Mouse (Mus musculus) right cerebral cortex, postnatal 14 days (tissue): ENCODE data around the gene Slc38a11.

ENCODE experiments used
- DNase-seq: peaks from one replicate; pipeline ENCODE4 v3.0.0; 2022

Slc38a11 gene

DNA sequence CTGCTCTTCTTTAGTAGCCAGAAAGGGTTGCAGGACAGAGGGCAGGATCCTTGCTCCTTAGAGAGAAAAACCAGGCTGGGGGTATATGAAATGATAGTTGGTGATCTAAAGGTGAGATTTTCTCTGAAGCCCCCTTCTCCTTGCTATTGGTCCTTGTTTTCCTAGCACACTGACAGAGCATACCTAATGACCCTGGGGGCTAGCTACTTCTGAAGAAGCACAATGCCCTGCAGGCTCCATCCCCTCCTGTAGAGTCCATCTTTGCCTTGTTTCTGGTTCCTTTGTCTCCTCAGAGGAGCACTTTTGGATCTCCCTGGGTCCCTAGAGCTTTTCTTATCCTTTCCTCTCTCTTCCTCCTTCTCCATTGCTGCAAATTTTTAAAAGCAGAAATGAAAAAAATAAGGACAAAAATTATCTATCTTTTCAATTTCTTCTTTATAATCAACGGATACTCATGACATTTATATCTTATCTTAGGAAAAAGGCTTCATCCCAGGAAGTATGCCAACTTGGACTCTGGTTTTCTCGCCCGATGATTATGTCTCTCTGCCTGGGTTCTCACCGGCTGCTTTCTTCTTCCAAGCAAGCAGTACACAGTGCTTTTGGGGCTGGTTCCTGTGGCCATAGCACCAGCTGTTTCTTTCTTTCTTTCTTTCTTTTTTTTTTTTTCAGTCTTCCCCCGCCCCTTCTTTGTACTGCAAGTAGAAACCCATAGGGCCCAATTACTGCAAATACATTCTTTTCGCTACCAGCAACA is 41.7 kb downstream of the Slc38a11 start:
- DNase-seq: no peak

DNA sequence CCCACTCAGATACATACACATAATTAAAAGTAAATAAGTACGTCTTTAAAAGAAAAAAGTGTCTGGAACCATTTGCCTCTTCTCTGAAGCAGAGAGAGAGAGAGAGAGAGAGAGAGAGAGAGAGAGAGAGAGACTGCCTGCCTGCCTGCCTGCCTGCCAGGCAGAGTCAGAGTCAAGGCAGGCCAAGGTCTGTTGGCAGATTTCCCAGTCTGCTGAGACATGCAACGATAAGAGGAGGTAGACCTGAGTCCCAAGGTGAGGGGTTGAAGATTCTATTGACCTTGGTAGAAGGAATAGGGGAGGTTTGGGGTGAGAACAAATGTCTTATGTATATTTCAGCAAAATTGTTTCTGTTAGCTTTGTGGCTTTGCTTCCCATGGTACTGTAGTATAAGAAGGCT is 42.9 kb downstream of the Slc38a11 start:
- DNase-seq: no peak

DNA sequence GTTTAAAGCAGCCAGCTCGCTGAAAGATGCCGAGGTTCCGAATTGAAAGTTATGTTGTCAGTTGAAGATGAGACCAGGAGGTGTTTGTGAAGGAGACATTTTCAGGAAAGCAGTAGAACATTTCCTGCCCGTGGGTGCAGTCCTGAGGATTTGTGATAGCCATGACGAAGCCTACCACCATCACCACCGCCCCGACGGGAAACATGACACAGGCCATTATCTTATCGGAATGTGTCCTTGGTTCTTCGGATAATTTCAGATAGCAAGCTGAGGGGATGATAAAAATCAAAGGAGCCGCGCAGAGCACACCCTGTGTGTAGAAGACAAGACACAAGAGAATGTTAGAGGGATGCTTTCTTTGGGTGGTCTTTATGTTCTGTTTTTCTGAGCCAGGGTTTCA is 47.1 kb downstream of the Slc38a11 start:
- no peak for DNase-seq

DNA sequence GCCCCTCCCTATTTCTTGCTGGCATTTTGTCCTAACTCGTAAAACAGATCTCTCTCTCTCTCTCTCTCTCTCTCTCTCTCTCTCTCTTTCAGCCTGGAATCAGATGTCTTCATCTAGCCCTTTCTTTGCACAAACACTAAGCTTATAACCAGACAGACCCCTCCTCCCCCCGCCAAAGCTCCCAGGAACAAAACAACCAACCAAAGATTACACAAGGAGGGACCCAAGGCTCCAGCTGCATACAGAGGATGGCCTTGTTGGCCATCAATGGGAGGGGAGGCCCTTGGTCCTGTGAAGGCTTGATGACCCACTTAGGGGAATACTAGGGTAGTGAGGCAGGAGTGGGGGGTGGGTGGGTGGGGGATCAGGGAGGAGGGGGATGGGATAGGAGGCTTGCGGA is 52.6 kb downstream of the Slc38a11 start:
- no peak for DNase-seq

DNA sequence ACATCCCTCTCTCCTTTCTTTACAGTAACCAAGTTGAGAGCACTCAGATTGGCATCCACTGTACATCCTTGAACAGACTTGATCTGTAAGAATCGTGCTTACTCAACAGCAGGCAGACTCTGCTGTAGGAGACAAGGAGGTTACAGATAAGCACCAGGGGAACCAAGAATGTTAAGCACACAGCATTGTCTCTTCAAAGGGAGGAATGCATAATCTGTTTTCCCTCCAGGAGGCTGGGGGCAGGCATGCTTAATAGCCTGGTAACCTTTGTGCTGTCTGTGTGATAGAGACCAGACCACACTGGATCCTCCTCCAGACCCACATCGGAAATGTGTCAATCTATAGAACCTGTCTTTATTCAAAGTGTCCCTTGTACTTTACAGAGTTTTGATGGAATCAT is 67.3 kb downstream of the Slc38a11 start:
- DNase-seq: no peak

DNA sequence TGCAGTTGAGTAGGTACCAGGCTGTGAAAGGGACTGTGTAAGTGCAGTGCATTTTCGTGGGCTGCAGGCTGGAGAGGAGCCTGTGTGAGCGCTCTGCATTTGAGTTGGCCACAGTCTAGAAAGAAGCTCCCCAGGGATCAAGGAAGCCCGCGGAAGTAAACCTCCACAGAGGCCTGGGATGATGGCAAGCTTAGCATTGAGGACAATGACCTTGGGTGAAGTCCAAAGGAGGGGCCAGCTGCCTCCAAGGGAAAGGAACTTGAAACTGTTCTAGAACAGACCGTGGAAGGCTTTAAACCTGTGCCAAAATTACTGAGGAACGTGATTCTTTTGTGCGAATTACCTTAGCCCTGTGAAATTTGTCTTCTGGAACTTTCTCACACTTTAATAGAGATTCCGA is 69.7 kb downstream of the Slc38a11 start:
- no peak for DNase-seq

DNA sequence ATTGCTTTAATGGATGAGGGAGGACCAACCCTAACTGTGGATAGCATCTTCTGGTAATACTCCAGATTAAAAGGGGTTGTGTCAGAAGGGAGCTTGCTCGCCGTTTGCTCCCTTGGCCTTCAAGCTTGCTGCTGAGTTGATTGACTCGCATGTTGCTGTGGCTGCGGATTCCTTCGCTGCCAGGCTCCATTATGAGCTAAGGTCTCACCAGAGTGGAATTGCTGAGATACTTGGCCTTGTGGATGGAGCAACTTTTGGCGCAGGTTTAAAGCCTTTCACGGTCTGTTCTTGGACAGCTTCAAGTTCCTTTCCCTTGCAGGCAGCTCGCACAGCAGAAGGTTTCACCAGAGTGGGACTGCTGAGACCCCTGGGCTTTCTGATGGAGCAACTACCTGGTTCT is 70.4 kb downstream of the Slc38a11 start:
- no peak for DNase-seq

DNA sequence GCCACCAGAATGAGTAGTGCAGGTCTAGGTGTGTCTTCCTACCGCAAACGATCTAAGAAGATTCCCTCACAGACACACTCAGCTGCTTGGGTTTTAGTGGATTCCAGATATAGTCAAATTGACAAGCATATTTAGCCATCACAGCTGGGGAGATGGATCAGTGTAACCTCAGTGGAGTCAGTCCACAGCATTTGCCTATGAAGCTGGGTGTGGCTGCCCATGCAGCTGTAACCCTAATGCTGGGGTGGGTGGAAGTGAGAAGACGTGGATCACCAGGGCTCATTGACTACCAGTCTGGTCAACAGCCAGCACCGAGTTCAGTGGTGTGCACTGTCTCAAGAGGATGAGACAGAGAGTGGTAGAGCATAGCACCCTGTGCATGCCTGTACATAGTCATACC is 74.1 kb downstream of the Slc38a11 start:
- DNase-seq: no peak

DNA sequence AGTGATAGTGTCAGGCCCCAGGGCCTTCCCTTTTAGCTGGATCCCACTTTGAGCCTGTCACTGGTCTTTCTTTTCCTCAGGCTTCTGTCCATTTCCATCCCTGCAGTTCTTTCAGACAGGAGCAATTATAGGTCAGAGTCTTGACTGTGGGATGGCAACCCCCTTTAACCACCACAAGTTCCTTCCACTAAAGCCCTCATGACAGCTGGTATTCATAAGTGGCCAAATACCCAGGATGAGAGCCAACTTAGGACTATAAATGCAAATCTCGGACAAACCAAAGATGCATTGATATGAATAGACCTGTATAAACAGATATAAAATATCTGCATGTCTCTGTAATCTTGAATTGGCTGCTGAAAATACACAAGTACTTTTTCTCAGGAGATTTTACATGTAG is 75.1 kb downstream of the Slc38a11 start:
- DNase-seq: no peak

DNA sequence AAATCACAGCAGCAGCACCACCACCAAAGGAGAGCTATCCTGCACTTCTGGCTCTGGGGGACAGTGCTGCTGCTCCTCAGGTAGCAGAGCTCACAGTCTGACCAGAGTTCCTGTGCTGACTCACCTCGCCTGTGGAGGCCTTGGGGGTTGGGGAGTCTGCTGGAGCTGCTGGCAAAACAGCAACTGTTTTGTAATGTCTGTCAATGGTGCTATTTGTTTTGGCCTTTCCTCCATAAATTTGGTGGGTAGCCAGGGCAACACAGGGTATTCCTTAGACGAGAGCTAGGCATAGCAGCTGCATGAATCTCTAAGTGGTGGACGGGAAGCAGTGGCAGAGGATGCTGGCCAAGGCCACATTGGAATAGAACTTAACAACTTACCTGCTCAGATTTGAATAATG is 78.5 kb downstream of the Slc38a11 start:
- DNase-seq: no peak

DNA sequence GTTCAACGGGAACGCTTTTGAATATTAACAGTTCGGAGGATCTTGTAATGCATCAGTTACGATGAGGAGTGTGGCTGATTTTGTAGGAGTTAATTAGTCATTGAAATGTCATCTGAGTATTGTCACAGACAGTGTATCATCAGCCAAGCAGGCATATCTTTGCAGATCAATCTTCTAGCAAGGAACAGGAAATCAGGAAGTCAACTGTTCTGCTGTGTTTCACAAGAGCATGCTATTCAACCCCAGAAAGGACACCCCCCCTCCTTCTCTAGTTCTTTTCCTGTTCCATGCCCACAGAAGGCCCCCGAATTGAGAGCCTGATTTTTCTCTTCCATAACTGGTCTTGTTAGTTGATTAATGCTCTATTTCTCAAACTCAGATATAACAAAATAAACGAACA is 80.9 kb downstream of the Slc38a11 start:
- no peak for DNase-seq

DNA sequence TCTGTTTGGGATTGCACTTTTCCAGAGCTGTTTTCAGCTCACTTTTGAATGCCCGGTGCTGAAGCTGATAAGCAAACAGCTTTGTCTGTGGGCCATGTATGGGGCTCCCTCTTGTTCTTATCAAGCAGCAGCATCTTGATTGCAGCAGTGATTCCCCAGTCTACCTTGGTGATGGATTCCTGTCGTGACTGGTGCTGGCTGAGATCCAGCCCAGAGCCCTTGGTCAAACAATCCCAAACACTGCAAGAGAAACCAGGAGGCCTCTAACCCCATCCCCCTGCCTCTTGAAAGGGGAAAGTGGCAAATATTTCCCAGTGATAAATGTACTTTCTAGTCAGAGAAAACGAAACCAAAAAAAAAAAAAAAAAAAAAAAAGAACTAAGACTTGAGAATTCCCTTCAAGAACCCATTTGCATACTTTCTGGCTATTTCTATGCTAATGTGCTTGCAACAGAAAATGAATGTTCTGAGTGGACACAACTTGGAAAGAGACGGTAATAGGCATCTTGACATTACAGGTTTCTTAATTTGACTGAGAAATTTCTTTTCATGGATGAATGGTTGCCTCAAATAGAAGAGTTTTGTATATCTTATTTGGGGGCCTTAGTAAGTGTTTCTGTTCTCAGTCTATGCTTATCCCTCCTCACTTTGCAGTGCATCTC is 84.7 kb downstream of the Slc38a11 start:
- DNase-seq: no peak

DNA sequence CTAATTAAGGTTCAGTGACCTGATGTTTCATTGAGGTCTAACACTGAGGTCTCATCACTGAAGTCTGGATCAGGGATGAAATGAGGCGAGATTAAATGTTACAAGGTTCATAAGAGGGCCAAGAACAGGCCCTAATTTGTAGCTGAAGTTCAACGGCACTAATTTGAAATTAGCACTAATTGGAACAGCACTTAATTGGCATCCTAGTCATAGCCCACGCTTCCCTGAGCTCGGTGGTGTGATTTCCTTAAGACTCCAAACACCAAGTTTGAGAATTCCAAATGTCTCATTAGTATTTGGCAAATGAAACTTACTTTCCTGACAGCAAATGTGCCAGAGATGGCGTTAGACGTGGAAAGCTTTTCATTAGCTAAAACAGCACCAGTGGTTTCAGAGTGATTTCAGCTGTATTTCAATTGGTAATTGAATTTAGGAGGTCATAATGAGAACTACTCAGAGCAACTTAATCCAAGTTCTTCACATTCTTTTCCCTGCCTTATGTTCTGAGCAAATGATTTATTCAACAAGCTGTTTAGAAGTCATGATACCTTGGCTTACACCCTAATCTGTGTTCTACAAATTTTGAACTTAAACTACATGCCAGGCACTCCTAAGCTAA is 88.3 kb downstream of the Slc38a11 start:
- no peak for DNase-seq

DNA sequence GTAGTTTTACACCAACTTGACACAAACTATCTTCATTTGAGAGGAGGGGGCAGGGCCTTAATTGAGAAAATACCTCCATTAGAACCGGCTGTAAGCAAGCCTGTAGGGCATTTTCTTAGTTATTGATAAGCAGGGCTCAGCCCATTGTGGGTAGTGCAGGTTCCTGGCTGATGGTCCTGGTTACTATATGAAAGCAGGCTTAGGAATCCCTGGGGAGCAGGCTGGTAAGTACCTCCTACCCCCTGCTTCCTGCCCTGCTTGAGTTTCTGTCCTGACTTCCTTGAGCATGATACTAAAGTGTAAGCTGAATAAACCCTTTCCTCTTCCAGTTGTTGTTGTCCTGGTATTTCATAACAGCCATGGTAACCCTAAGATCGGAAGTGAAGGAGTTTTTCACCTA is 89.9 kb downstream of the Slc38a11 start:
- DNase-seq: no peak

DNA sequence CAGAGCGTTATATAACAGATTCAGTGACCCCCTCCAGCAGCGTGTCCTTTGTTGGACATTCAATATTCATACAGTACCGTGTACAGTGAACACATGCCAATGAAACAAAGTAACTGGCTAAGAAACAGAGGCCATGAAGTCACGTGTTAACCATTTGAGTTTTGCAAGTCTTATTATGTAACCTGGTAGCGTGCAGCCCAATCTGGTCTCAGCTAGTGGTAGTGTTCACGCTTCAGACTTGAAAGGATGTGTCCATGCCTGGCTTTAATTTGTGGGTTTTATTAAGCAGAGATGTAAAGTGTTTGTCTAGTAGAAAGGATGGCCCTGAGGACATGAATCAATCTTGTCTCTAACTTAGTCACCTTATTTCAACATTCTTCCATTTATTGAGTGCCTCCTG is 95.1 kb downstream of the Slc38a11 start:
- DNase-seq: no peak

DNA sequence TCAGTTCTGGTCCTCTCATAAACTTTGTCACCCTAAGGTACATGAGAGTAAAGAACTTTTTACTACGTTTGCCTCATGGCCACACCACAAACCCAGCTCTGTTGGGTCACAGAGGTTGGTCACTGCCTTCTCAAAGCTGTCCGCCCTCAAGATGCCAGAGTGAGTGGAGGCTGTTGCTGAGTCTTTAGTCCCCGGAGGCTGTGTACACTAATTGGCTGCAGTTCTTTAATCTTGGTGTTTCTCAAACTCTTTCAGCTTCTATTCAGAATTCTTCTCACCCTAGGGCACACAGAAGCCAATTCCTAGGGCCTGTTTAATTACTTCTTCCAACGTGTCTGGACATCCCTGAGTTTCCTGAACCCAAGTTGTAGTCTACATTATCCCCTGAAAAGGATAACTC is 96.0 kb downstream of the Slc38a11 start:
- no peak for DNase-seq

DNA sequence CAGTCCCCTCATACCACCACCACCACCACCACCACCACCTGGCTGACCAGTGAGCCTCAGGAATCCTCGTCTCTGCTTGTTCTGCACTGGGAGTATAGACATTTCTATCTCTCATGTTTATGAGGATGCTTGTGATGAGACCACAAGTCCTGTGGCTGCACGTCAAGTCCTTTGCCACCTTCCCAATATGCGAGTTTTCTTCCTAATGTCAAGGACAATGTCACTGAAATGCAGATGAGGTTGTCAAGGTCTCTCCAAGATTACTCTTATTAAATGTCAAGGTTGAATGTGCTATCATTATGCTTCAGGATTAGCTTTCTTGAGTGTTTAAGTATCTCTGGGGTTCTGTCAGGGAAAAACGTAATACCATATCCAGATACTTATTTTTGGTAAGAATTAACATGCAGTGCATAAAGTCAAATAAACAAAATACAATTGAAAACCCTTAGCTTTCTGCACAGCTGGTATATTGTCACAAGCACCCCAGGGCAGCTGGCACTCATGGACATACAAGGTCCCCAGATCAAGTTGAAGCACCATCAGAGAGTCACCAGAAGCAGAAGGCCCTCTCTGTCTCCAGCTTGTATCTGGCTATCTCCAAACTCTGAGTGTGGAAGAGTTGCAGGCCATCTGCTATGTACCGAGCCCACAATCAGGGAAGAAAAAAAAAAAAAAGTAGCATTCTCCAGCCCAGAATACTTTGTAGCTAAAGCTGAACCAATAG is 97.1 kb downstream of the Slc38a11 start:
- DNase-seq: no peak
